Mouse (Mus musculus): ENCODE measurements around the gene Kcnn4. TPM values are rescaled to one million over a fixed set of nuclear protein-coding genes. Genes with fewer than 3 reads are reported as not detected.

Kcnn4 gene
- polyA plus RNA-seq, 2 experiments: 2.4 TPM

- DNase-seq (ENCODE audit: low spot score) (no peak), ATAC-seq (ENCODE audit: low FRiP score, low read depth) (no peak)
- Histone ChIP-seq H3K4me3 (replicated peaks; ENCODE audit: low read length) (no peak overlapping the region), H3K36me3 (ENCODE audit: control insufficient read depth, insufficient read depth, low read length) (no peaks in the 10 kb centered on the region), H3K4me2 (replicated peaks; ENCODE audit: low read depth, low read length, severe bottlenecking) (no peak overlapping the region), H3K9me3 (ENCODE audit: control insufficient read depth, low read length) (no peaks in the 10 kb centered on the region), H3K4me1 (ENCODE audit: control insufficient read depth, insufficient read depth, low read length) (no peaks in the 10 kb centered on the region), H3K27me3 (ENCODE audit: control insufficient read depth, insufficient read depth, low read length) (no peaks in the 10 kb centered on the region), H3K27ac (replicated peaks; ENCODE audit: low read depth, low read length) (no peak overlapping the region), H3K9ac (ENCODE audit: low read depth, low read length, severe bottlenecking) (no peak overlapping the region)
- 72% methylated on average over 5 of the region's 5 CpGs for WGBS
- TF ChIP-seq POLR2A (IDR thresholded peaks at IDR 0.05; ENCODE audit: borderline replicate concordance, extremely low read depth, insufficient read depth, insufficient read length): no peak
Observed at GRCm38 (mm10) chr7:24435305-24435704, 65.2 kb downstream of the Kcnn4 start.

Small RNA genes lying within 50 kb of the gene (microRNA-seq; reads per million reads assigned to microRNA genes)
- gene Gm27592: not detected

Other genes with a start within 250 kb of the Kcnn4 start
- gene Zfp235, start 236.1 kb upstream of the Kcnn4 start, polyA plus RNA-seq (2012; rRNA removed): 13.5 and 16.7 TPM in 2 replicates
- 17.5 and 20.9 TPM in 2 replicates for gene Zfp235, start 236.1 kb upstream of the Kcnn4 start, polyA plus RNA-seq (2014; fragmentation: Nextera tagmentation; extraction: Ambion mirVana)
- gene Zfp114, start 195.2 kb upstream of the Kcnn4 start, polyA plus RNA-seq (2012; rRNA removed): 3.2 and 3.5 TPM in 2 replicates
- 4.0 and 5.0 TPM in 2 replicates for gene Zfp114, start 195.2 kb upstream of the Kcnn4 start, polyA plus RNA-seq (2014; fragmentation: Nextera tagmentation; extraction: Ambion mirVana)
- gene Zfp111, start 158.8 kb upstream of the Kcnn4 start, polyA plus RNA-seq (2012; rRNA removed): 6.1 and 7.0 TPM in 2 replicates
- 12.7 TPM in 2 replicates for gene Zfp111, start 158.8 kb upstream of the Kcnn4 start, polyA plus RNA-seq (2014; fragmentation: Nextera tagmentation; extraction: Ambion mirVana)
- 4.4 and 4.7 TPM in 2 replicates for gene Zfp109, start 132.7 kb upstream of the Kcnn4 start, polyA plus RNA-seq (2012; rRNA removed)
- 3.7 and 5.5 TPM in 2 replicates for gene Zfp109, start 132.7 kb upstream of the Kcnn4 start, polyA plus RNA-seq (2014; fragmentation: Nextera tagmentation; extraction: Ambion mirVana)
- gene Zfp108, start 115.5 kb upstream of the Kcnn4 start, polyA plus RNA-seq (2012; rRNA removed): 3.1 and 4.1 TPM in 2 replicates
- 4.8 and 6.1 TPM in 2 replicates for gene Zfp108, start 115.5 kb upstream of the Kcnn4 start, polyA plus RNA-seq (2014; fragmentation: Nextera tagmentation; extraction: Ambion mirVana)
- 5.8 and 6.2 TPM in 2 replicates for gene Zfp93, start 99.8 kb upstream of the Kcnn4 start, polyA plus RNA-seq (2012; rRNA removed)
- 8.2 and 14.2 TPM in 2 replicates for gene Zfp93, start 99.8 kb upstream of the Kcnn4 start, polyA plus RNA-seq (2014; fragmentation: Nextera tagmentation; extraction: Ambion mirVana)
- 36.8 and 45.0 TPM in 2 replicates for gene Zfp61, start 69.0 kb upstream of the Kcnn4 start, polyA plus RNA-seq (2012; rRNA removed)
- 38.7 and 39.7 TPM in 2 replicates for gene Zfp61, start 69.0 kb upstream of the Kcnn4 start, polyA plus RNA-seq (2014; fragmentation: Nextera tagmentation; extraction: Ambion mirVana)
- 13.8 and 14.4 TPM in 2 replicates for gene Zfp94, start 53.6 kb upstream of the Kcnn4 start, polyA plus RNA-seq (2012; rRNA removed)
- 11.7 and 12.6 TPM in 2 replicates for gene Zfp94, start 53.6 kb upstream of the Kcnn4 start, polyA plus RNA-seq (2014; fragmentation: Nextera tagmentation; extraction: Ambion mirVana)
- 0.13 and 0.38 TPM in 2 replicates for gene Tescl, start 36.3 kb upstream of the Kcnn4 start, polyA plus RNA-seq (2012; rRNA removed)
- gene Tescl, start 36.3 kb upstream of the Kcnn4 start, polyA plus RNA-seq (2014; fragmentation: Nextera tagmentation; extraction: Ambion mirVana): not detected in 2 replicates
- 0.09 and 0.50 TPM in 2 replicates for gene Lypd5, start 21.1 kb upstream of the Kcnn4 start, polyA plus RNA-seq (2012; rRNA removed)
- 0.62 and 3.1 TPM in 2 replicates for gene Lypd5, start 21.1 kb upstream of the Kcnn4 start, polyA plus RNA-seq (2014; fragmentation: Nextera tagmentation; extraction: Ambion mirVana)
- 44.3 and 53.4 TPM in 2 replicates for gene Smg9, start 29.4 kb downstream of the Kcnn4 start, polyA plus RNA-seq (2012; rRNA removed)
- gene Smg9, start 29.4 kb downstream of the Kcnn4 start, polyA plus RNA-seq (2014; fragmentation: Nextera tagmentation; extraction: Ambion mirVana): 21.0 and 23.2 TPM in 2 replicates
- 0.06 TPM in 1 of 2 replicates, not detected in the other for gene Irgc1, start 82.0 kb downstream of the Kcnn4 start, polyA plus RNA-seq (2012; rRNA removed)
- not detected in 2 replicates for gene Irgc1, start 82.0 kb downstream of the Kcnn4 start, polyA plus RNA-seq (2014; fragmentation: Nextera tagmentation; extraction: Ambion mirVana)
- 8.3 and 8.4 TPM in 2 replicates for gene Plaur, start 92.2 kb downstream of the Kcnn4 start, polyA plus RNA-seq (2012; rRNA removed)
- gene Plaur, start 92.2 kb downstream of the Kcnn4 start, polyA plus RNA-seq (2014; fragmentation: Nextera tagmentation; extraction: Ambion mirVana): 3.9 and 7.5 TPM in 2 replicates
- gene Cadm4, start 111.8 kb downstream of the Kcnn4 start, polyA plus RNA-seq (2012; rRNA removed): 19.5 and 21.1 TPM in 2 replicates
- gene Cadm4, start 111.8 kb downstream of the Kcnn4 start, polyA plus RNA-seq (2014; fragmentation: Nextera tagmentation; extraction: Ambion mirVana): 1.7 and 2.1 TPM in 2 replicates
- 67.8 and 77.5 TPM in 2 replicates for gene Zfp428, start 136.7 kb downstream of the Kcnn4 start, polyA plus RNA-seq (2012; rRNA removed)
- gene Zfp428, start 136.7 kb downstream of the Kcnn4 start, polyA plus RNA-seq (2014; fragmentation: Nextera tagmentation; extraction: Ambion mirVana): 29.6 and 33.3 TPM in 2 replicates
- gene AC161166.1, start 142.2 kb downstream of the Kcnn4 start, polyA plus RNA-seq (2012; rRNA removed): not detected in 2 replicates
- gene AC161166.1, start 142.2 kb downstream of the Kcnn4 start, polyA plus RNA-seq (2014; fragmentation: Nextera tagmentation; extraction: Ambion mirVana): 0.19 TPM in 1 of 2 replicates, not detected in the other
- 16.3 and 21.9 TPM in 2 replicates for gene Irgq, start 160.4 kb downstream of the Kcnn4 start, polyA plus RNA-seq (2012; rRNA removed)
- gene Irgq, start 160.4 kb downstream of the Kcnn4 start, polyA plus RNA-seq (2014; fragmentation: Nextera tagmentation; extraction: Ambion mirVana): 10.7 TPM in 2 replicates
- 0.35 and 0.51 TPM in 2 replicates for gene Pinlyp, start 175.9 kb downstream of the Kcnn4 start, polyA plus RNA-seq (2012; rRNA removed)
- 1.7 and 2.0 TPM in 2 replicates for gene Pinlyp, start 175.9 kb downstream of the Kcnn4 start, polyA plus RNA-seq (2014; fragmentation: Nextera tagmentation; extraction: Ambion mirVana)
- gene Xrcc1, start 176.0 kb downstream of the Kcnn4 start, polyA plus RNA-seq (2012; rRNA removed): 133 and 155 TPM in 2 replicates
- 103 and 106 TPM in 2 replicates for gene Xrcc1, start 176.0 kb downstream of the Kcnn4 start, polyA plus RNA-seq (2014; fragmentation: Nextera tagmentation; extraction: Ambion mirVana)
- gene Ethe1, start 217.3 kb downstream of the Kcnn4 start, polyA plus RNA-seq (2012; rRNA removed): 19.9 and 21.9 TPM in 2 replicates
- gene Ethe1, start 217.3 kb downstream of the Kcnn4 start, polyA plus RNA-seq (2014; fragmentation: Nextera tagmentation; extraction: Ambion mirVana): 30.7 and 31.5 TPM in 2 replicates
- gene Zfp575, start 217.4 kb downstream of the Kcnn4 start, polyA plus RNA-seq (2012; rRNA removed): 4.5 and 7.6 TPM in 2 replicates
- gene Zfp575, start 217.4 kb downstream of the Kcnn4 start, polyA plus RNA-seq (2014; fragmentation: Nextera tagmentation; extraction: Ambion mirVana): 5.0 TPM in 2 replicates
- 4.1 and 5.5 TPM in 2 replicates for gene Phldb3, start 240.5 kb downstream of the Kcnn4 start, polyA plus RNA-seq (2012; rRNA removed)
- 0.70 and 1.2 TPM in 2 replicates for gene Phldb3, start 240.5 kb downstream of the Kcnn4 start, polyA plus RNA-seq (2014; fragmentation: Nextera tagmentation; extraction: Ambion mirVana)

Measured in limb, embryonic 14.5 days (tissue).